Mouse (Mus musculus) left cerebral cortex, postnatal 14 days (tissue): ENCODE results near the gene Rdh16f1. TPM values are rescaled to one million over a fixed set of nuclear protein-coding genes. Genes with fewer than 3 reads are reported as not detected.
"Not testable (repeated sequence)": the region's sequence is repeated elsewhere in the genome, so short reads cannot be mapped to it uniquely, and the experiment has no call there.

ENCODE experiments used
- DNase-seq, 2 experiments: peaks; one replicate each; pipeline ENCODE4 v3.0.0; 2021 to 2022; ENCODE audit warnings: low spot score in 2 of 2, mixed read lengths in 1 of 2
- intact Hi-C: fragments of 180-260 bp; cut with DNase I; formaldehyde crosslinking; loops from one replicate; pipeline ENCODE4 v1.15.1; 2025
- total RNA-seq, 2 experiments: library from RNA; stranded (reverse); gene quantifications; 2 replicates each; pipeline ENCODE4 v1.2.3; 2021

Rdh16f1 gene
- total RNA-seq, 2 experiments from 2014 or later, result not detected

GRCm38 (mm10) chr10:127804416-127804815, 44.8 kb downstream of the Rdh16f1 start:
- intact Hi-C loops, result no loop called here
- no peak for DNase-seq

- intact Hi-C loops, result no loop called here
- no peak for DNase-seq
Measured at GRCm38 (mm10) chr10:127815888-127816287, 56.3 kb downstream of the Rdh16f1 start.

- DNase-seq, intact Hi-C loops: not testable (repeated sequence)
Measured at GRCm38 (mm10) chr10:127817268-127817910, 57.8 kb downstream of the Rdh16f1 start.

- intact Hi-C loops, DNase-seq: not testable (repeated sequence)
Measured at GRCm38 (mm10) chr10:127821806-127822205, 62.2 kb downstream of the Rdh16f1 start.

GRCm38 (mm10) chr10:127825386-127825785, 65.8 kb downstream of the Rdh16f1 start:
- DNase-seq, result peak; percentile 4 to 8

GRCm38 (mm10) chr10:127829121-127829520, 69.5 kb downstream of the Rdh16f1 start:
- no peak for DNase-seq
- intact Hi-C loops, result no loop called here

More at GRCm38 (mm10) chr10:127825386-127825785, 65.8 kb downstream of the Rdh16f1 start:
- intact Hi-C loops, result no loop called here

- DNase-seq, intact Hi-C loops: not testable (repeated sequence)
Measured at GRCm38 (mm10) chr10:127834186-127834585, 74.6 kb downstream of the Rdh16f1 start.

GRCm38 (mm10) chr10:127835292-127835691, 75.7 kb downstream of the Rdh16f1 start:
- no peak for DNase-seq
- intact Hi-C loops, result no loop called here

GRCm38 (mm10) chr10:127837793-127838192, 78.2 kb downstream of the Rdh16f1 start:
- DNase-seq, intact Hi-C loops: not testable (repeated sequence)

- peak in 1 of 2 experiments; percentile 1 for DNase-seq
- intact Hi-C loops, result no loop called here
Measured at GRCm38 (mm10) chr10:127838539-127838938, 79.0 kb downstream of the Rdh16f1 start.

GRCm38 (mm10) chr10:127840776-127841175, 81.2 kb downstream of the Rdh16f1 start:
- intact Hi-C loops, result no loop called here

More at GRCm38 (mm10) chr10:127840776-127841175, 81.2 kb downstream of the Rdh16f1 start:
- no peak for DNase-seq

Other genes starting within 250 kb of the Rdh16f1 start
- 1 to 10 TPM; 7.4 to 8.9 TPM for gene Ndufa4l2, start 244.8 kb upstream of the Rdh16f1 start, total RNA-seq
- gene Shmt2, start 237.3 kb upstream of the Rdh16f1 start, total RNA-seq, result 10 to 100 TPM; 27.5 to 32.9 TPM
- gene Nxph4, start 225.2 kb upstream of the Rdh16f1 start, total RNA-seq, result 1 to 10 TPM; 4.4 to 7.4 TPM
- 100 to 1,000 TPM; 285 to 305 TPM for gene Lrp1, start 138.6 kb upstream of the Rdh16f1 start, total RNA-seq
- 1 to 10 TPM; 8.6 to 10.0 TPM for gene Stat6, start 116.8 kb upstream of the Rdh16f1 start, total RNA-seq
- gene Nemp1, start 92.9 kb upstream of the Rdh16f1 start, total RNA-seq, result 1 to 10 TPM; 3.9 to 4.6 TPM
- 10 to 100 TPM; 35.2 to 40.7 TPM for gene Nab2, start 91.2 kb upstream of the Rdh16f1 start, total RNA-seq
- gene Myo1a, start 54.6 kb upstream of the Rdh16f1 start, total RNA-seq, result under 1 TPM; 0.21 to 0.51 TPM
- 10 to 100 TPM; 15.3 to 21.0 TPM for gene Tac2, start 35.3 kb upstream of the Rdh16f1 start, total RNA-seq
- 1 to 10 TPM; 8.5 to 8.8 TPM for gene Zbtb39, start 20.2 kb upstream of the Rdh16f1 start, total RNA-seq
- gene Gpr182, start 8.1 kb upstream of the Rdh16f1 start, total RNA-seq, result 1 to 10 TPM; 1.3 to 1.5 TPM
- gene Rdh1, start 66 bp upstream of the Rdh16f1 start, total RNA-seq, result under 1 TPM; 0.18 to 0.21 TPM
- under 1 TPM; 0.87 to 0.94 TPM for gene Rdh9, start 16.6 kb downstream of the Rdh16f1 start, total RNA-seq
- not detected for gene Rdh16, start 41.4 kb downstream of the Rdh16f1 start, total RNA-seq
- gene Rdh19, start 90.1 kb downstream of the Rdh16f1 start, total RNA-seq, result not detected
- gene Rdh16f2, start 106.7 kb downstream of the Rdh16f1 start, total RNA-seq, result not detected
- gene Rdh7, start 129.0 kb downstream of the Rdh16f1 start, total RNA-seq, result not detected
- not detected for gene Sdr9c7, start 138.7 kb downstream of the Rdh16f1 start, total RNA-seq
- not detected for gene Hsd17b6, start 247.8 kb downstream of the Rdh16f1 start, total RNA-seq